Mouse (Mus musculus) midbrain, postnatal 0 days (tissue): Measurements from ENCODE around the gene Mmp24. TPM values are rescaled to one million over a fixed set of nuclear protein-coding genes. Genes with fewer than 3 reads are reported as not detected.

Experiments
- ATAC-seq: fragments of 200-750 bp; cut with Nextera tagmentation; 2 replicates; pipeline ENCODE4 v1.8.0; 2017; ENCODE audit warnings: moderate number of reproducible peaks, mild to moderate bottlenecking, moderate TSS enrichment, moderate library complexity; ENCODE audit not compliant: low FRiP score
- DNase-seq: peaks from one replicate; pipeline ENCODE4 v3.0.0-alpha.2; 2015; ENCODE audit warnings: low spot score
- H3K27ac ChIP-seq: fragments of 300-500 bp; sonication (generic); 2 replicates; pipeline ENCODE4 v1.5.1; 2014; ENCODE audit warnings: low read depth, mild to moderate bottlenecking, low read length, mixed read lengths
- H3K27me3 ChIP-seq: fragments of 300-500 bp; sonication (generic); 2 replicates; pipeline ENCODE4 v1.6.1; 2014; ENCODE audit warnings: low read length, control low read depth, mixed read lengths; ENCODE audit not compliant: insufficient read depth
- H3K36me3 ChIP-seq: fragments of 300-500 bp; sonication (generic); 2 replicates; pipeline ENCODE4 v1.6.1; 2014; ENCODE audit warnings: low read length, control low read depth, mixed read lengths; ENCODE audit not compliant: insufficient read depth
- H3K4me1 ChIP-seq: fragments of 300-500 bp; sonication (generic); 2 replicates; pipeline ENCODE4 v1.6.1; 2014; ENCODE audit warnings: mild to moderate bottlenecking, control low read depth, antibody characterized with exemption, low read length, mixed read lengths; ENCODE audit not compliant: insufficient read depth
- H3K4me2 ChIP-seq: fragments of 300-500 bp; sonication (generic); 2 replicates; pipeline ENCODE4 v1.6.1; 2014; ENCODE audit warnings: low read depth, mild to moderate bottlenecking, low read length, mixed read lengths; ENCODE audit not compliant: poor library complexity, severe bottlenecking
- H3K4me3 ChIP-seq: fragments of 300-500 bp; sonication (generic); 2 replicates; pipeline ENCODE4 v1.5.1; 2014; ENCODE audit warnings: low read depth, mild to moderate bottlenecking, low read length, moderate library complexity
- H3K9ac ChIP-seq: fragments of 300-500 bp; sonication (generic); replicated peaks from 2 replicates; pipeline ENCODE4 v1.6.1; 2014; ENCODE audit warnings: mild to moderate bottlenecking, low read length, moderate library complexity, mixed read lengths; ENCODE audit not compliant: poor library complexity, severe bottlenecking
- H3K9me3 ChIP-seq: fragments of 300-500 bp; sonication (generic); 2 replicates; pipeline ENCODE4 v1.6.1; 2016; ENCODE audit warnings: low read length, control low read depth
- CTCF ChIP-seq: IDR thresholded peaks from 2 replicates; pipeline ENCODE4 v1.5.1; 2016; ENCODE audit warnings: antibody characterized with exemption, mild to moderate bottlenecking
- WGBS: fragments of 180-500 bp; shearing (Covaris S2); extraction: QIAGEN DNeasy Blood & Tissue Kit; methylation state at CpG from one replicate; pipeline ENCODE4 v1.1.7; 2014; 5-methylcytosine and 5-hydroxymethylcytosine counted together
- polyA plus RNA-seq: library from polyadenylated mRNA; unstranded; fragments of >200 nt; fragmentation: Nextera tagmentation; extraction: Ambion mirVana; gene quantifications from 2 replicates; pipeline ENCODE4 v1.2.1, GENCODE M21; 2015
- total RNA-seq: library from RNA; depleted of rRNA; stranded (reverse); fragments of >200 nt; gene quantifications from 2 replicates; pipeline ENCODE4 v1.2.3, GENCODE M21; 2014

Mmp24 gene
- total and polyA plus RNA-seq, 2 experiments from 2014 or later, result 12.3 to 178 TPM

DNA sequence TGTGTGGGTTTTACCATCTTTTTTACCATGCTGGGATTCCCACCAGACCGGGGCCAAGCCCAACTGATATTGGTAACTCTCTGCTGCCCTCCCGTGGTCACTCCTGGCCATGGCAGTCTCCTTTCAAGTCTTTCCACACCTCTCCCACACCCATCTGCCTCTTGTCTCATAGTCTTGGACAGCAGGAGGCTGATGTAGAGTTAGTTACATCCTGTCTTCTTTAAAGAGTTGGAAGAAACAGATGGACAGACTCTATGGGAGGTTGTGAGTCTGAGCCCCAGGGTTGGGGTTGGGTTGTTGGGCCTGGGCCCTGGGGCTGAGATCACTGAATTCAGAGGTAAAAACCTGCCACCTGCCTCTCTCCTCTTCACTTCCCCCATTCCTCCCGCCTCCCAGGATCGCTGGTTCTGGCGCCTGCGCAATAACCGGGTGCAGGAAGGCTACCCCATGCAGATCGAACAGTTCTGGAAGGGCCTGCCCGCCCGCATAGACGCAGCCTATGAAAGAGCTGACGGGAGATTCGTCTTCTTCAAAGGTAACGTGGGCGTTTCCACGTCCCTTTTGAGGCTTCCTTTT, 36.8 kb downstream of the Mmp24 start:
- Histone ChIP-seq H3K27ac (no peak overlapping the region), H3K36me3 (peaks cover 22% of the 10 kb centered on the region), H3K9me3 (no peaks in the 10 kb centered on the region), H3K4me2 (no peak overlapping the region), H3K27me3 (no peaks in the 10 kb centered on the region), H3K4me3 (no peak overlapping the region), H3K4me1 (no peaks in the 10 kb centered on the region), H3K9ac (no peak overlapping the region)
- peak; percentile 76 for DNase-seq
- no peak for ATAC-seq
- peak; percentile 84 for TF ChIP-seq CTCF
- 45% methylated on average over 16 of the region's 16 CpGs for WGBS

DNA sequence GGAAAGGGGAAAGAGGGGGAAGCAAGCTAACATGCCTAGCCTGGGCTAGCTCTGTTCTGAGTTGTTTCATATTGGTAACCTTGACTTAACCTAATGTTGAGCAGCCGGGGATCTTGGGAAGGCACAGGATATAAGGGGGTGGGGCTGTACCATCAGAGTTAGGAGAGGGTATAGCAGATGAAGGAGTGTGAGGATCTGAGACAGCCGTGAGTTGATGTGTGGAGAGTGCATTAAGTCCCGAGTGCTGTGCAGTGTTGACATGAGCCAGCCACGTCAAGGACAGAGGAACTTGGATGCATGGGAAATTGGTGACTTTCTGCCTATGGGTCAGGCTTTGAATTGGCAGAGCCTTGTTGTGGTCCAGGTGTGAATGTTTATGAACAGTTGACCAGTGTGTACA, 37.5 kb downstream of the Mmp24 start:
- no peak overlapping the region for H3K4me3 ChIP-seq
- no peak for TF ChIP-seq CTCF
- 81% methylated on average over 4 of the region's 4 CpGs for WGBS
- H3K4me2 ChIP-seq, result no peak overlapping the region
- no peaks in the 10 kb centered on the region for H3K27me3 ChIP-seq
- no peaks in the 10 kb centered on the region for H3K9me3 ChIP-seq
- no peak overlapping the region for H3K27ac ChIP-seq
- DNase-seq, result no peak
- H3K9ac ChIP-seq, result no peak overlapping the region
- H3K4me1 ChIP-seq, result peaks cover under 1% of the 10 kb centered on the region; the same call in 1 of the 2 replicates
- H3K36me3 ChIP-seq, result peaks cover 19% of the 10 kb centered on the region
- no peak for ATAC-seq

DNA sequence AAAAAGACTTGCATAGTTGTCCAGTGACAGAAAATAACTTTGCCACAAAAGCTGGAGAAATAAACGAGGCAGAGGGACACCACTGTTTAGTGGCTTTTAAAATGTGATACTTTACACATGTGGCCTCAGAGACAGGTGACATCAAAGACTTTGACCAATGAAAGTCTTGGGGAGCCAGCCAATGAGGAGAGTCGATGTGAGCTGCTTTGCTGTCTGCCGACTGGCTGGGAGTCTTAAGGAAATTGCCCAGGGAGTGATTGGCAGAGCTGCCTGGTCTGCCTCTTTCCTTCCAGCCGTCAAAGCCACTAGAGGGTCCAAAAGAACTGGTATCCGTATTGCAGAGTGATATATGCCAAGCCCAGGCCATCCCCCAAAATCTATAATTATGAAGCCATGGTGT, 39.7 kb downstream of the Mmp24 start:
- Histone ChIP-seq H3K4me3 (no peak overlapping the region), H3K9me3 (no peaks in the 10 kb centered on the region), H3K27me3 (no peaks in the 10 kb centered on the region), H3K36me3 (peaks cover 18% of the 10 kb centered on the region), H3K9ac (no peak overlapping the region), H3K27ac (no peak overlapping the region), H3K4me2 (no peak overlapping the region), H3K4me1 (peaks cover 11% of the 10 kb centered on the region; the same call in 1 of the 2 replicates)
- 34% methylated on average over 5 of the region's 5 CpGs for WGBS
- DNase-seq, result peak; percentile 74
- ATAC-seq, result no peak
- TF ChIP-seq CTCF, result no peak

DNA sequence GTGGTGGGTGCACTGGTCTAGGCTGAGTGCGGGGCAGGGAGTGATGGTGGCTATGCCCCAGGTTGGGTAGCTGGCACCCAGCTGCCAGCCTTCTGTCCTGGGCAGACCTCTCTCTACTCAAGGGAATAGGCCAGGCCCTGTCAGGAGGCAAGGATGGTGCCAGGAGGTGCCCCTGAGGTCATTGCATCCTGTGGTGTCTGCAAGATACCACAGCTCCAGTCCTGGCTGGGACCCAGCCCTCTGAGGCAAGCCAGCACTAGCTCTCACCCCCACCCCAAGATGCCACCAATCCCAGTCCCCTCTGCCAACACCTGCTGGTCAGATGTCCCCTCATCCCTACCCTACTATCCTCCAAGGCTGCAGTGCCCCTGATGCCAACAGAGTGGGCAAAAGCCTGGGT, 41.0 kb downstream of the Mmp24 start:
- TF ChIP-seq CTCF, result no peak
- Histone ChIP-seq H3K9me3 (no peaks in the 10 kb centered on the region), H3K4me3 (no peak overlapping the region), H3K4me2 (no peak overlapping the region), H3K36me3 (peaks cover 22% of the 10 kb centered on the region), H3K4me1 (peaks cover 11% of the 10 kb centered on the region; the same call in 1 of the 2 replicates), H3K27me3 (no peaks in the 10 kb centered on the region), H3K27ac (no peak overlapping the region), H3K9ac (no peak overlapping the region)
- no peak for ATAC-seq
- no peak for DNase-seq
- 100% methylated on average over 1 of the region's 1 CpGs for WGBS

DNA sequence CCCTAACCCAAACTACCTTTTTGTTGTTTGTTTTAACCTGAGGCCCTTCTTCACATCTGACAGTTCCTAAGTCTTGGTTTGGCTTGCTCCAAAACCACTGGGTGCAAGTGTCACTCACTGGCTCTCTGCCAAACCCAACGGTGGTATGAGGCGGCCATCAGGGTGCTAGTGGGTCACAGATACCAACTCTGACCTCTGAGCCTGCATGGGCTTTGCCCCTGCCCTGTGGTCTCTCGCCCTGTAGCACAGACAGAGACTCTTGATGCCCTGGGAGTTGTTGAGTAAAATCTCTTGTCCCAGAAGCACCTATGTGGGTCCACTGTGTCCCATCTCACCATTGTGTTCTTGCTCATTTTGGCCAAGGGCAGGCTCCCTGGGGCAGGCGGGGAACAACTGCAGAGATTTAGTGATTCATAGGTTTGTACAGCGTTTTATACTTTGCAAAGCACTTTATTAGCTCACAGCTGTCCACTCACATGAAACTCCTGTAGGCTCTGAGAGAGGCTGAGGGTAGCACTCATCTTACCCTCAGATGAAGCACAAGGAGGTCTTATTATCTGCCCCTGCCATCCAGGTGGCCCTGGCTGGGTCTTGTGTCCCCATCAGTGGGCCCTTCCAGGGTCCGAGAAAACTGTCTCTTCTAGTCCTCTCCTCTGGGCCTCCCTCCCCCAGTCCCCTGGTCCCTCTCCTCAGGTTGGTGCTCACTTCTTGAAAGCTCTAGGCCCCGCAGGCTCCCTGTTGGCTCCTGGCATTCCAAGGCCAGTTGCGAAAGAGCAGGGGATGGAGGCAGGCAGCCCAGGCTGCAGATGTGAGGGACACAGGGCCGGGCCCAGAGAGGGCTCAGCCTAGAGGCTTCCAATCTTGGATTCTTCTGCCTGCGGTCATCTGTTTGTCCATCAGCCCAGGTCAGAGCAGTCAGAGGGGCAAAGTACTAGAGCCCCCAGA, 42.4 kb downstream of the Mmp24 start:
- Histone ChIP-seq H3K36me3 (peaks cover 31% of the 10 kb centered on the region), H3K9ac (peak overlapping the region; percentile 86; the same call in 1 of the 2 replicates), H3K4me2 (peak overlapping the region; percentile 68; the same call in 1 of the 2 replicates), H3K27me3 (no peaks in the 10 kb centered on the region), H3K4me1 (peaks cover 11% of the 10 kb centered on the region; the same call in 1 of the 2 replicates), H3K9me3 (no peaks in the 10 kb centered on the region), H3K27ac (peak overlapping the region; percentile 86), H3K4me3 (peak overlapping the region; percentile 49; the same call in 1 of the 2 replicates)
- no peak for TF ChIP-seq CTCF
- ATAC-seq (no peak), DNase-seq (no peak)
- WGBS, result 84% methylated on average over 10 of the region's 10 CpGs
